Mouse (Mus musculus): ENCODE results near the gene Trmt1.

The Trmt1 gene

DNA sequence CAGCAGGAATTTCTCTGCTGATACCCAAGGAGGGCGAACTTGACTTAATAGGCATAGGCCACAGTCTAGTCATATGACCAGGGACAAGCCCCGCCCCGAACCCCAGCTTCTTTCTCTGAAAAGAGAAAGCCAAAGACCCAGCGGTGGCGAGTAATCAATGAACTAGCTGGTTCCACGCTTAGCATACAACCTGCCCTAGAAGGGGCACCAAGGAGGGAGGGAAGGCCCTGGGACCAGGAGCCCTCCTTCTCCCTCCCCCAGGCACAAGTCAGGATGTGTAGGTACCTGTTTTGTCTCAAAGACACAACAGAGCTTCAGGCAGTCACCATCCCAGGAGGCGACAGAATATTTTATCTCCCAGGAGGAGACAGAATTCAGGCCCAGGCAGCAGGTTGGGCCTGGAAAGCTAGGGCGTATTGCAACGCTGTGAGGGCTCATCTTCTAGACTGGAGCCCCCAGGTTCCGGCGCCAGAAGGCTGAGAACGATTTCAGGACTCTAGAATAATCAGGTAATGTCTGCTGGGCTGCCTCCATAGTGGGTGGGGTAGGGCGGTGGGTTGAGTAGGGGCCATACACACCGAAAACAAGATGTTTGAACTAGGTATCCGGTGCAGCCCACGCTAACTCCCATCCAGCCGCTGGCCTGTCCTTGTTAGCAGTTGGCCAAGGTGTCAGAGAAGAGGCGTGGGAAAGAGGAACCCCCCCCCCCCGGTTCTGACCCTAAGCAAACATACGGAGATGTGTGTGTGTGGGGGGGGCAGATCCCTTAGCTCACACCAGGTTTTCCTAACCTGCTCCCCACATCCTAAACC is at the start of gene Trmt1:
Gene Trmt1, plus strand, starts transcription at position 117 of the 812 bp plus-strand sequence.
- DNase-seq (ENCODE audit: low spot score): peak; percentile 77

- DNase-seq (ENCODE audit: low spot score): no peak
Measured at GRCm38 (mm10) chr8:84637946-84638554, 48.1 kb upstream of the Trmt1 start.

DNA sequence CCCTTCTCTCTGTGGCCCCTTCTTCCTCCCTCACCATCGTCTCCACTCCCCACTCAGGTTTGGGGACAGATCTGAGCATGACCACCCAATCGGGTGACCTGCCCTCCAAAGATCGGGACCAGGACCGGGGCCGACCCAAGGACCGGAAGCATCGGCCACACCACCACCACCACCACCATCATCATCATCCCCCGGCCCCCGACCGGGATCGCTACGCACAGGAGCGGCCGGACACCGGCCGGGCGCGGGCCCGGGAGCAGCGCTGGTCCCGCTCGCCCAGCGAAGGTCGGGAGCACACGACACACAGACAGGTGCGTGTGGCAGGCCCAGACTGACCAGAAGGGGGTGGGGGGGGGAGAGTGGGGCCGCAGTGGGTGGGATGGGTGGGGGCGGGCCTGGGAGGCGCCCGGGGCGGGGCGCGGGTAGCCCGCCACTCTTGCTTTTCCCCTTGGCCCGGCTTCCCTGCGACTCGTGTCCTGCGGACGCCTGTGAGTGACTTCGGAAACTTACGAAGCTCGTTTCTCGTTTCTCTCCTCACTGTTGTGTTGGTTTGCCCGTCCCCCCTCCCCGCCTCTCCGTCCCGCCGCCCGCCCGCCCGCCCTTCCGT is 47.4 kb upstream of the Trmt1 start:
- no peak for DNase-seq (ENCODE audit: low spot score)

DNA sequence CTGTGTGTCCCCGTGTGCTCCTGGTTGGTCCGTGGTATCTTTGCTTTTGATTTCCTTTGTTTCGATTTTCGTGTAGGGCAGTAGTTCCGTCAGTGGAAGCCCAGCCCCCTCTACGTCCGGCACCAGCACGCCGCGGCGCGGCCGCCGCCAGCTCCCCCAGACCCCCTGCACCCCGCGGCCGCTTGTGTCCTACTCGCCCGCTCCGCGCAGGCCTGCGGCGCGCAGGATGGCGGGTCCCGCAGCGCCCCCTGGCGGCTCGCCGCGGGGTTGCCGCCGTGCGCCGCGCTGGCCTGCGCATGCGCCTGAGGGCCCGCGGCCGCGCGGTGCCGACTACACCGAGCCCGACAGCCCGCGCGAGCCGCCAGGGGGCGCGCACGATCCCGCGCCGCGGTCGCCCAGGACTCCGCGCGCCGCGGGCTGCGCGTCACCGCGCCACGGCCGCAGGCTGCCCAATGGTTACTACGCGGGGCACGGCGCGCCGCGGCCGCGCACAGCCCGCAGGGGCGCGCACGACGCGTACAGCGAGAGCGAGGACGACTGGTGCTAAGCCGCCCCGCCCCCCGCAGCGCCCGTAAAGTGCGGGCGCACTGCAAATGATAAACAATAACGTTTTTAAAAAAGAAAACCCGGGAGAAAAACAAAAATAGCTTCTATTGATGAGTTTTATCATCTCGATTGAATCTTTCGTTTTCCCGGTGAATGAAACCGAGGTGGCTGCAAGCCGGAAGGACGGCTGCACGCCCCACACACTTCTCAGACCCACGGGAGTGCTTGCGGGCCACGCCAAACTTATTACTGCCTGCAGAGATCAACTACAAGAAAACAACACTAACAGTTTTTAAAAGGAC is 46.7 kb upstream of the Trmt1 start:
- DNase-seq (ENCODE audit: low spot score): peak; percentile 88

DNA sequence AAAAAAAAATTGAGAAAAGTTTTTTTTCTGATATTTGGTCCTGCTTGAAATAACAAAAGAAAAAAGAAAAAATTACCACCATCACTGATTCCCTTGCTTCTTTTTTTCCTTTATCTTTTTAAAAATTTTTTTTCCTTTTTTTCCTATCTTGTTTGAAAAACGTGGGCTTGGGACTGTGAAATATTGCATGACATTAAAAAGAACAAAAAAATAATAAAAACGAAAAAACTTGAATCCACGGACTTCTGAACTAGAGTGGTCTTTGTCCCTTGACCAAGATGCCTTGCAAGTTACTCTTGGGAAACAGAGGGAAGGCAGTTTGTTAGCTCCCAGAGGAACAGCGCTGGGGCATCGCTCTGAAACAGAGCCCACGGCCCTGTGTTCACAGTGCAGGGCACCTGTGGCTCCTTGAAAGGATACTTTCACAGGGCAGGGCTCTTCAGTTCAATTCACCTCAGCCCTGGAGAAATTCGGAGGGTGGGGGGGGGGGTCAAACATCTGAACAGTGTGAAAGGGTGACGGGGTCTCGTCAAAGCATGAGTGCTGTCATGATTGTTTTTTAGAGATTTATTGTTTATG is 46.0 kb upstream of the Trmt1 start:
- DNase-seq (ENCODE audit: low spot score): no peak

- DNase-seq (ENCODE audit: low spot score): no peak
Measured at GRCm38 (mm10) chr8:84640617-84641294, 45.4 kb upstream of the Trmt1 start.

DNA sequence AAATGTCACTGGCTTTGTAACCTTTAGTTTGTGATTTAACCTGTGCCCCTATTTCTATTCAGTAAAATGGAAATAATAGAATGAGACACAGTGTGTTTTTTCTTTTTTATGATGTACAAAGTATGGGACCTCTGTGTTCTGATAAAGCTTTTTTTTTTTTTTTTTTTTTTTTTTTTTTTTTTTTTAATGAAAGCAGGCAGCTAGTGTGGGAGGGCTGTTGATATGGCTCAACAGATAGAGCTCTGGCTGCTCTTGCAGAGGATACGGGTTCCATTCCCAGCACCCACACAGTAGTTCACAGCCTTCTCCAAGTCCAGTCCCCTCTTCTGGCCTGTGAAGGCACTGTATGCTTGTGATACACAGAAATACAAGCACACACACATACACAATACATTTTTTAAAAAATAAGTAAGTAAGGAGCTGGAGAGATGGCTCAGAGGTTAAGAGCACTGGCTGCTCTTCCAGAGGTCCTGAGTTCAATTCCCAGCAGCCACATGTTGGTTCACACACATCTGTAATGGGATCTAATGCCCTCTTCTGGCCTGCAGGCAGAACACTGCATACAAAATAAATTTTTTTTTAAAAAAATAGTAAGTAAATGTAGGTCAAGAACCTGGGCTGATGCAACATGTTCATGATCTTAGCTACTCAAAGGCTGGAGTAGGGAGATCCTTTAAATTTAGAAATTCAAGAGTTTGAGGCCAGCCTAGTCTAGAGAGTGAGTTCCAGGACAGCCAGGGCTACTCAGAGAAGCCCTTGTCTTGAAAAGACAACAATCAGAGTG is 44.3 kb upstream of the Trmt1 start:
- DNase-seq (ENCODE audit: low spot score): no peak

GRCm38 (mm10) chr8:84643019-84643418 is 43.1 kb upstream of the Trmt1 start:
- no peak for DNase-seq (ENCODE audit: low spot score)

DNA sequence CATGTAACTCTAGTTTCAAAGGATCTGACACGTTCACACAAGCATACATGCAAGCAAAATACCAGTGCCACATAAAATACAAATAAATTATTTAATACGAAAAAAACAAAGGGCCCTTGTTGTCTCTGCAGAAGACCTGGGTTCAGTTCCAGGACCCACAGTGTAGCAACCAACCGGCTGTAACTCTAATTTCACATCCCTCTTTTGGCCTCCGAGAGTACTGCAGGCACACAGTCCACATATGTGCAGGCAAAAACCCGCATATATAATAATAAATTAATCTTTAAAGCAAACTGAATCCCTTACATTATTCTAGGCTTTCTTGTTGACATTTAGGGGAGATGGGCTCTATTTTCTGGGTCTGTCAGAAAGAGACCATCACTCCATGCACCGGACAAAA is 39.3 kb upstream of the Trmt1 start:
- no peak for DNase-seq (ENCODE audit: low spot score)

GRCm38 (mm10) chr8:84647461-84647901 is 38.6 kb upstream of the Trmt1 start:
- peak; percentile 60 for DNase-seq (ENCODE audit: low spot score)

GRCm38 (mm10) chr8:84650213-84650612 is 35.9 kb upstream of the Trmt1 start:
- no peak for DNase-seq (ENCODE audit: low spot score)

DNA sequence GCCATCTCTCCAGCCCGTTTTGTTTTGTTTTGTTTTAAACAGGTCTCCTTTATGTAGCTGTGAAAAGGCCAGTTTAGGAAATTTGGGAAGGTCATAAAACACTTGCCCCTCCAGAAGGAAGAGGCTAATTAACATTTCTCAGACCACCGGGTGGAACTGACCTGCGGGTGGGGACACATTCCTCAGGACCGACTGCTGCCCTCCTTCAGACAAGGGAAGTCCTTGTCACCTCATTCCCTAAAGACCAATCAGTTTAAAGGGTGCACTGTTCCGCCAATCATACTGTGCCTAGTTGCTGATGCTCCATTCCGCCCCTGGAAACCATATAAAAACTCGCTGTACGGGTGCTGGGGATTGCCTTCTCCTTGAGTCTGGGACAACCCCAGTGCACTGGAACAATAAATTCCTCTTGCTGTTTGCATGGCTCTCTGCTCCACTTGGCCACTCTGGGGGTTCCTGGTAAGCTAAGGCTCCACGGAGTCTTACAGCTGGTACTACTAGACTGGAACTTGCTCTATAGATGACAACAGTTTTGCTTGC is 32.9 kb upstream of the Trmt1 start:
- DNase-seq (ENCODE audit: low spot score): no peak

GRCm38 (mm10) chr8:84654597-84654996 is 31.5 kb upstream of the Trmt1 start:
- no peak for DNase-seq (ENCODE audit: low spot score)

GRCm38 (mm10) chr8:84655336-84656190 is 30.5 kb upstream of the Trmt1 start:
- DNase-seq (ENCODE audit: low spot score): no peak

GRCm38 (mm10) chr8:84656191-84656525 is 29.9 kb upstream of the Trmt1 start:
- DNase-seq (ENCODE audit: low spot score): no peak

DNA sequence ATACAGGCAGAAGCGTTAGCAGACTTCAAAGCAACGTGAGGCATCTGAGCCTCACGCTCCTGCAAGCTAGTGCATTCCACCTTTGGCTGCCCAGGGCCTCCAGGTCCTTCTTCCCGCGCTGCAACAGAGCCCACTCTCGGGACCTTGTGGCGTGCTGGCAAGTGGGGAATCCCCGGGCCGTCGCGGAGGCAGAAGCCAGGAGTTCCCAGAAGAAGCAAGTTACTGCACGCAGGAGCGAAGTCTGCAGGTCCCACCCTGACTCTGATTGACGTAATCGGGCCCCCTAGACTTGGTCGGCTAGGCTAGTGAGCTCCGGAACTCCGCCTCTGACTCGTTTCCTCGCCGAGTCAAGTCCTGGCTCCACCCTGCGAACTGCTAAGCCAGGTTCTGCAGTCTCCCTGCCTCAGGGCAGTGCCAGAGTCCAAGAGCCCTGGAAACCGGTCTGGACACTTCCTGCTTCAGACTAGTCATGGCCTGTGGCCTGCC is 29.4 kb upstream of the Trmt1 start:
- DNase-seq (ENCODE audit: low spot score): peak; percentile 76

DNA sequence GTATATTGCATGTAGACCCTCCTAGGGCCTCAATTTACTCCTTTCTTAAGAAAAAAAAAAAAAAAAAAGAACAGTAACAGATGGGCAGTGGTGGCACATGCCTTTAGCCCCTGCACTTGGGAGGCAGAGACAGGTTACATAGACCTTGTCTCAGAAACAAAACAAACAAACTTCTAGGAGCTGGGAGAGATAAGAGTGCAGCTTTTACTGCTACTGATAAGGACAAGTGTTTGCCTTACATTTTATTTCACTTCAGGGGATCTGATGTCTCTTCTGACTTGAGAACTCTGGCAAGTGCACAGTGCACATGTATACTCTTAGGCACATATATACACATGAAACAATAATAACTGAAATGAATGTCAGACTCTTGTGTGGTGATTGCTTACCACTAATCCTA is 28.9 kb upstream of the Trmt1 start:
- DNase-seq (ENCODE audit: low spot score): no peak

- DNase-seq (ENCODE audit: low spot score): no peak
Measured at GRCm38 (mm10) chr8:84657680-84658079, 28.4 kb upstream of the Trmt1 start.

DNA sequence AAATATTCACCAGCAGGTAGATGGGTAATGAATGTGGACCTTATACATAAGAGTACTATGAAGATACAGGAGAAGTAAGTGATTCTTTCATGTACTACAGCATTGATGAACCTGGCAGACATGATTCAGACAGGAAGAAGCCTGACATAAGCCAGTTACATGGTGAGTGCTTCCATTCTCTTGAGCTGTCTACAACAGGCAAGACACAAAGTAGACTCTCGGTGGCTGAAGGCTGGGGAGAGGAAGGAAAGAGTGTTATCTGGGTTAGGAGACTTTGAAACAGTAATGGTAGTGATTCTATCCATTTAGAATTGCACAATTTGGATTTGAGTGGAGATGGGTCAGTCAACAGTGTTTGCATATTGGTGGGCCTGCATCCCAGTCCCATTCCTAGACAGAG is 27.2 kb upstream of the Trmt1 start:
- no peak for DNase-seq (ENCODE audit: low spot score)

Measured in c-Kit-positive CD71-positive TER-119-positive erythroid progenitor cells, embryonic 14.5 days (primary cell).